Mouse (Mus musculus) E14TG2a.4 (cell line): ENCODE measurements around the gene Mob3a.

Experiments used
- H3K27me3 ChIP-seq: 2 replicates; pipeline ENCODE4 v1.6.1; 2014; ENCODE audit warnings: low read length, control low read depth; ENCODE audit not compliant: insufficient read depth
- H3K36me3 ChIP-seq: 2 replicates; pipeline ENCODE4 v1.6.1; 2014; ENCODE audit warnings: low read length, control low read depth; ENCODE audit not compliant: insufficient read depth
- H3K4me1 ChIP-seq: replicated peaks from 2 replicates; pipeline ENCODE4 v1.6.1; 2014; ENCODE audit warnings: low read depth, low read length, control low read depth
- H3K4me3 ChIP-seq: replicated peaks from 2 replicates; pipeline ENCODE4 v1.5.1; 2014; ENCODE audit warnings: mild to moderate bottlenecking, low read length
- H3K9me3 ChIP-seq: 2 replicates; pipeline ENCODE4 v1.6.1; 2014; ENCODE audit warnings: low read length, control low read depth
- CTCF ChIP-seq: conservative IDR thresholded peaks from 2 replicates; pipeline ENCODE4 v1.5.1; 2014; ENCODE audit warnings: low read length
- NANOG ChIP-seq: IDR thresholded peaks from 2 replicates; pipeline ENCODE4 v1.6.1; 2014; ENCODE audit warnings: borderline replicate concordance, low read length, mixed read lengths
- POU5F1 ChIP-seq: IDR thresholded peaks from 2 replicates; pipeline ENCODE4 v1.6.1; 2014; ENCODE audit warnings: low read length, borderline replicate concordance

The Mob3a gene

GRCm38 (mm10) chr10:80669737-80670485, 31.9 kb downstream of the Mob3a start:
- no peak overlapping the region for H3K4me3 ChIP-seq
- peaks cover 79% of the 10 kb centered on the region for H3K4me1 ChIP-seq
- no peaks in the 10 kb centered on the region for H3K27me3 ChIP-seq
- H3K36me3 ChIP-seq = peaks cover 92% of the 10 kb centered on the region
- H3K9me3 ChIP-seq = no peaks in the 10 kb centered on the region
- TF ChIP-seq CTCF = no peak
- no peak for TF ChIP-seq POU5F1
- TF ChIP-seq NANOG = no peak

GRCm38 (mm10) chr10:80669018-80669417, 32.8 kb downstream of the Mob3a start:
- TF ChIP-seq POU5F1 = no peak
- TF ChIP-seq NANOG = no peak
- no peak for TF ChIP-seq CTCF
- H3K36me3 ChIP-seq = peaks cover 83% of the 10 kb centered on the region

GRCm38 (mm10) chr10:80668614-80669013, 33.2 kb downstream of the Mob3a start:
- 0 out of 2 replicates have a peak overlapping the region, but pooled peaks have one; percentile 10 for H3K4me3 ChIP-seq
- peaks cover 79% of the 10 kb centered on the region for H3K36me3 ChIP-seq
- H3K4me1 ChIP-seq = peaks cover 78% of the 10 kb centered on the region
- no peak for TF ChIP-seq CTCF
- no peak for TF ChIP-seq NANOG
- no peak for TF ChIP-seq POU5F1
- no peaks in the 10 kb centered on the region for H3K27me3 ChIP-seq
- H3K9me3 ChIP-seq = no peaks in the 10 kb centered on the region

More at GRCm38 (mm10) chr10:80669018-80669417, 32.8 kb downstream of the Mob3a start:
- peaks cover 78% of the 10 kb centered on the region for H3K4me1 ChIP-seq
- H3K9me3 ChIP-seq = no peaks in the 10 kb centered on the region
- H3K4me3 ChIP-seq = 0 out of 2 replicates have a peak overlapping the region, but pooled peaks have one; percentile 10
- H3K27me3 ChIP-seq = no peaks in the 10 kb centered on the region

- Histone ChIP-seq H3K9me3 (no peaks in the 10 kb centered on the region), H3K36me3 (peaks cover 62% of the 10 kb centered on the region), H3K4me1 (peaks cover 75% of the 10 kb centered on the region), H3K4me3 (no peak overlapping the region), H3K27me3 (no peaks in the 10 kb centered on the region)
- no peak for TF ChIP-seq POU5F1
- TF ChIP-seq CTCF = no peak
- TF ChIP-seq NANOG = no peak
These were observed 34.9 kb downstream of the Mob3a start for GRCm38 (mm10) chr10:80666837-80667412.

GRCm38 (mm10) chr10:80665981-80666733, 35.6 kb downstream of the Mob3a start:
- H3K9me3 ChIP-seq = no peaks in the 10 kb centered on the region
- peaks cover 55% of the 10 kb centered on the region for H3K36me3 ChIP-seq
- no peak overlapping the region for H3K4me3 ChIP-seq
- H3K4me1 ChIP-seq = peaks cover 78% of the 10 kb centered on the region
- H3K27me3 ChIP-seq = no peaks in the 10 kb centered on the region
- no peak for TF ChIP-seq POU5F1
- TF ChIP-seq NANOG = no peak
- TF ChIP-seq CTCF = no peak

- 0 out of 2 replicates have a peak overlapping the region, but pooled peaks have one; percentile 20 for H3K4me3 ChIP-seq
- no peaks in the 10 kb centered on the region for H3K9me3 ChIP-seq
- peaks cover 48% of the 10 kb centered on the region for H3K36me3 ChIP-seq
- no peak for TF ChIP-seq NANOG
- no peak for TF ChIP-seq CTCF
- TF ChIP-seq POU5F1 = no peak
- H3K27me3 ChIP-seq = no peaks in the 10 kb centered on the region
- H3K4me1 ChIP-seq = peaks cover 84% of the 10 kb centered on the region
These were observed 36.3 kb downstream of the Mob3a start for GRCm38 (mm10) chr10:80665459-80665858.

GRCm38 (mm10) chr10:80665016-80665380, 36.8 kb downstream of the Mob3a start:
- Histone ChIP-seq H3K9me3 (no peaks in the 10 kb centered on the region), H3K27me3 (no peaks in the 10 kb centered on the region), H3K4me3 (peak overlapping the region; percentile 66), H3K4me1 (peaks cover 87% of the 10 kb centered on the region), H3K36me3 (peaks cover 43% of the 10 kb centered on the region)
- TF ChIP-seq POU5F1 = no peak
- TF ChIP-seq NANOG = no peak
- no peak for TF ChIP-seq CTCF
